Mouse (Mus musculus) brain, embryonic 14.5 days (tissue): ENCODE results near the gene Selenbp1. TPM values are rescaled to one million over a fixed set of nuclear protein-coding genes. Genes with fewer than 3 reads are reported as not detected.
A peak's percentile ranks its signal among the peaks of the same experiment; 100 is the strongest.
"Not testable (repeated sequence)": the region's sequence is repeated elsewhere in the genome, so short reads cannot be mapped to it uniquely, and the experiment has no call there.

Experiments
- DNase-seq: peaks from one replicate; pipeline ENCODE4 v3.0.0-alpha.2; 2011; ENCODE audit warnings: low read depth
- CTCF ChIP-seq: fragments of 200-500 bp; IDR thresholded peaks from 2 replicates; pipeline ENCODE4 v1.5.1; 2012; ENCODE audit warnings: inconsistent platforms, mild to moderate bottlenecking, moderate library complexity, borderline replicate concordance; ENCODE audit not compliant: insufficient read depth, insufficient read length; ENCODE audit errors: extremely low read depth
- POLR2A ChIP-seq: fragments of 200-500 bp; IDR thresholded peaks from 2 replicates; pipeline ENCODE4 v1.6.1; 2012; ENCODE audit warnings: mild to moderate bottlenecking, inconsistent platforms, borderline replicate concordance; ENCODE audit not compliant: poor library complexity, insufficient read depth, insufficient read length, severe bottlenecking; ENCODE audit errors: extremely low read depth
- polyA plus RNA-seq: library from polyadenylated mRNA; depleted of rRNA; stranded (reverse); fragments of >200 nt; gene quantifications from 2 replicates; pipeline ENCODE4 v1.2.3, GENCODE M21; 2012; rRNA removed

The Selenbp1 gene
- polyA plus RNA-seq: 9.7 and 10.6 TPM in 2 replicates

- TF ChIP-seq CTCF: no peak
- TF ChIP-seq POLR2A: no peak
- peak; percentile 89 for DNase-seq
Observed at GRCm38 (mm10) chr3:94932809-94933564, at the start of gene Selenbp1. Selenbp1 (plus strand) TSS chr3:94933056.

- peak; percentile 96 for DNase-seq
- TF ChIP-seq POLR2A (peak; percentile 20; the same call in 1 of the 2 replicates), CTCF (no peak)
Observed at GRCm38 (mm10) chr3:94886316-94887224, 46.3 kb upstream of the Selenbp1 start, which contains the start of gene Psmb4. Psmb4 (minus strand) TSS chr3:94886961.

GRCm38 (mm10) chr3:94888595-94888994 lies 44.3 kb upstream of the Selenbp1 start:
- DNase-seq: peak; percentile 44
- TF ChIP-seq POLR2A (no peak), CTCF (peak; percentile 9; the same call in 1 of the 2 replicates)

- no peak for TF ChIP-seq CTCF
- TF ChIP-seq POLR2A: no peak
- DNase-seq: no peak
Observed at GRCm38 (mm10) chr3:94894076-94894475, 38.8 kb upstream of the Selenbp1 start.

- TF ChIP-seq POLR2A (no peak), CTCF (peak; percentile 73; the same call in 1 of the 2 replicates)
- peak; percentile 81 for DNase-seq
Observed at GRCm38 (mm10) chr3:94902747-94903146, 30.1 kb upstream of the Selenbp1 start.

- not testable (repeated sequence) for DNase-seq
Observed at GRCm38 (mm10) chr3:94904759-94905158, 28.1 kb upstream of the Selenbp1 start.

GRCm38 (mm10) chr3:94906482-94906881 lies 26.4 kb upstream of the Selenbp1 start:
- no peak for TF ChIP-seq POLR2A
- no peak for TF ChIP-seq CTCF
- peak; percentile 4 for DNase-seq

- DNase-seq: no peak
- TF ChIP-seq POLR2A (no peak), CTCF (no peak)
Observed at GRCm38 (mm10) chr3:94911050-94911693, 21.7 kb upstream of the Selenbp1 start.

GRCm38 (mm10) chr3:94913801-94914200 lies 19.1 kb upstream of the Selenbp1 start:
- DNase-seq: no peak
- TF ChIP-seq CTCF: no peak
- no peak for TF ChIP-seq POLR2A

- no peak for TF ChIP-seq CTCF
- no peak for TF ChIP-seq POLR2A
- DNase-seq: peak; percentile 31
Observed at GRCm38 (mm10) chr3:94915903-94916741, 16.7 kb upstream of the Selenbp1 start.
